9 mouse cellular contexts compared by ENCODE assay signal in the genomic region with DNA sequence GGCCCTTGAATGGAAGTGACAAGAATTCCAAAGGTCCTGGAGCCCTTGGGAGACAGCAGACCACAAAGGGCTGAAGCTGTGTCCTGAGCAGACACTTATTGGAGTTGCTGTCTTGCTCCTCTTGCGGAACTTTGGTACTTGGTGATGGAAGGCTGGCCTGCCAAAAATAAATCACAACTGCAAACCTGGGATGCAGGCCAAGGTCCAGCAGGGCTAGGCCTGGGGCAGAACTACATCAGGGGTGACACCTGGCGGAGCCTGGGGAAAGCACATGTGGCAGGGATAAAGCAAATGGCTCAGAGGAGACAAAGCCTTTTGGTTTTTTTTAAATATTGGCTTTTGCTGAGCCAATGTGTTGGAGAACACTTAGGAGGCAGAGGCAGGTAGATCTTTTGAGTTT. TPM values are rescaled to one million over a fixed set of nuclear protein-coding genes. Genes with fewer than 3 reads are reported as not detected.
DNase-seq lines count a peak whose midpoint lies in the region; ATAC-seq and TF ChIP-seq lines count a peak whose summit lies in the region.
"Had no signal": no experiment of that assay in that cellular context is flagged by ENCODE, and none has a peak within 500 bp of the region (broad histone marks: within the 10 kb centered on the region; RNA-seq: fewer than 3 reads in every experiment).

No protein-coding gene starts in this region.

- H3K36me3 ChIP-seq in heart, embryonic 13.5 days = peaks cover 35% of the 10 kb centered on the region
- peaks cover 23% of the 10 kb centered on the region for H3K36me3 ChIP-seq in lung, embryonic 16.5 days (ENCODE audit: control insufficient read depth, insufficient read depth, low read length)
- peaks cover 3% of the 10 kb centered on the region; the same call in 1 of the 2 replicates for H3K36me3 ChIP-seq in testis, adult 2 months (ENCODE audit: control insufficient read depth, insufficient read depth, low read length)

- H3K4me2 ChIP-seq in heart, embryonic 13.5 days = no peak overlapping the region
- no peak overlapping the region for H3K4me2 ChIP-seq in lung, embryonic 16.5 days (ENCODE audit: low read depth, low read length)
- H3K4me2 ChIP-seq: limb, embryonic 15.5 days had no signal

- H3K4me3 ChIP-seq in heart, embryonic 13.5 days = no peak overlapping the region
- no peak overlapping the region for H3K4me3 ChIP-seq in lung, embryonic 16.5 days (ENCODE audit: low read length)
- H3K4me3 ChIP-seq in testis, adult 2 months (ENCODE audit: control insufficient read depth, low read depth, low read length) = no peak overlapping the region
- H3K4me3 ChIP-seq: limb, embryonic 15.5 days had no signal

- H3K9ac ChIP-seq in heart, embryonic 13.5 days = no peak overlapping the region
- H3K9ac ChIP-seq in lung, embryonic 16.5 days (ENCODE audit: low read length) = no peak overlapping the region
- H3K9ac ChIP-seq: limb, embryonic 15.5 days had no signal

- TF ChIP-seq CTCF in testis, adult 2 months (IDR thresholded peaks at IDR 0.05; ENCODE audit: control insufficient read depth, insufficient read depth, insufficient replicate concordance, low read depth, low read length) = peak; percentile 48; the same call in 1 of the 2 replicates

- no peak for TF ChIP-seq POLR2A in testis, adult 2 months (IDR thresholded peaks at IDR 0.05; ENCODE audit: control insufficient read depth, low read depth, low read length)

- ATAC-seq in heart, embryonic 13.5 days (ENCODE audit: extremely low read depth, insufficient number of reproducible peaks, low FRiP score, low TSS enrichment) = no peak
- ATAC-seq in lung, embryonic 16.5 days (ENCODE audit: low read depth) = peak; percentile 60; the same call in 1 of the 2 replicates

- H3K4me1 ChIP-seq in heart, embryonic 13.5 days = peaks cover 8% of the 10 kb centered on the region
- no peaks in the 10 kb centered on the region for H3K4me1 ChIP-seq in lung, embryonic 16.5 days (replicated peaks; ENCODE audit: control insufficient read depth, insufficient read depth, low read length)
- no peaks in the 10 kb centered on the region for H3K4me1 ChIP-seq in testis, adult 2 months (ENCODE audit: control insufficient read depth, insufficient read depth, low read length)
- H3K4me1 ChIP-seq: limb, embryonic 15.5 days had no signal

- peak; percentile 57 for DNase-seq in urinary bladder, postnatal 14 days (ENCODE audit: low spot score)
- no peak for DNase-seq in urinary bladder, adult 2 months (ENCODE audit: low spot score)
- DNase-seq in cerebellum, postnatal 36 days = peak; percentile 33 to 47
- peak; percentile 89 to 92 for DNase-seq in kidney, postnatal 36 days
- DNase-seq in natural killer cell, adult 2 months (ENCODE audit: low spot score in 2 of 2) = no peak

- no peaks in the 10 kb centered on the region for H3K27me3 ChIP-seq in heart, embryonic 13.5 days (replicated peaks)
- no peaks in the 10 kb centered on the region for H3K27me3 ChIP-seq in lung, embryonic 16.5 days (ENCODE audit: control insufficient read depth, insufficient read depth, low read depth, low read length)
- H3K27me3 ChIP-seq in testis, adult 2 months (ENCODE audit: control insufficient read depth, insufficient read depth, low read length) = no peaks in the 10 kb centered on the region
- H3K27me3 ChIP-seq: limb, embryonic 15.5 days had no signal

- H3K27ac ChIP-seq in heart, embryonic 13.5 days (replicated peaks) = peak overlapping the region; percentile 65
- no peak overlapping the region for H3K27ac ChIP-seq in lung, embryonic 16.5 days (ENCODE audit: low read length)
- no peak overlapping the region for H3K27ac ChIP-seq in testis, adult 2 months (ENCODE audit: control insufficient read depth, insufficient read depth, low read depth, low read length)
- H3K27ac ChIP-seq: limb, embryonic 15.5 days had no signal

- H3K9me3 ChIP-seq in heart, embryonic 13.5 days = no peaks in the 10 kb centered on the region
- peaks cover 3% of the 10 kb centered on the region for H3K9me3 ChIP-seq in lung, embryonic 16.5 days (ENCODE audit: control insufficient read depth, low read length)
- H3K9me3 ChIP-seq: limb, embryonic 15.5 days had no signal

- 32% methylated on average over 2 of the region's 2 CpGs for WGBS in heart, embryonic 13.5 days
- 37% methylated on average over 2 of the region's 2 CpGs for WGBS in lung, embryonic 16.5 days

RNA-seq across cellular contexts. Expression of a gene that starts 8.3 kb away (rescaled TPM):
- 523 and 694 TPM in 2 replicates for polyA plus RNA-seq in urinary bladder, adult 2 months (2012; rRNA removed)
- polyA plus RNA-seq in heart, embryonic 13.5 days (2015; fragmentation: Nextera tagmentation; extraction: Ambion mirVana) = 837 and 1,007 TPM in 2 replicates
- 815 and 838 TPM in 2 replicates for polyA plus RNA-seq in lung, embryonic 16.5 days (2015; fragmentation: Nextera tagmentation; extraction: Ambion mirVana)
- 239 and 241 TPM in 2 replicates for polyA plus RNA-seq in testis, adult 2 months (2012; rRNA removed)

RNA-seq across cellular contexts. Expression of a gene that starts 16.6 kb away (rescaled TPM):
- 1.9 and 2.3 TPM in 2 replicates for polyA plus RNA-seq in urinary bladder, adult 2 months (2012; rRNA removed)
- 3.3 and 3.9 TPM in 2 replicates for polyA plus RNA-seq in heart, embryonic 13.5 days (2015; fragmentation: Nextera tagmentation; extraction: Ambion mirVana)
- 4.3 and 4.4 TPM in 2 replicates for polyA plus RNA-seq in lung, embryonic 16.5 days (2015; fragmentation: Nextera tagmentation; extraction: Ambion mirVana)
- 4.6 and 5.4 TPM in 2 replicates for polyA plus RNA-seq in testis, adult 2 months (2012; rRNA removed)

RNA-seq across cellular contexts. Expression of a gene that starts 19.4 kb away (rescaled TPM):
- 4.2 and 4.6 TPM in 2 replicates for polyA plus RNA-seq in urinary bladder, adult 2 months (2012; rRNA removed)
- polyA plus RNA-seq in heart, embryonic 13.5 days (2015; fragmentation: Nextera tagmentation; extraction: Ambion mirVana) = 0.76 and 1.4 TPM in 2 replicates
- 0.39 and 0.43 TPM in 2 replicates for polyA plus RNA-seq in lung, embryonic 16.5 days (2015; fragmentation: Nextera tagmentation; extraction: Ambion mirVana)
- 0.20 and 0.35 TPM in 2 replicates for polyA plus RNA-seq in testis, adult 2 months (2012; rRNA removed)

RNA-seq across cellular contexts. Expression of a gene that starts 29.4 kb away (rescaled TPM):
- polyA plus RNA-seq in urinary bladder, adult 2 months (2012; rRNA removed) = 7.4 and 10.5 TPM in 2 replicates
- 1.6 and 1.7 TPM in 2 replicates for polyA plus RNA-seq in heart, embryonic 13.5 days (2015; fragmentation: Nextera tagmentation; extraction: Ambion mirVana)
- 2.6 and 3.1 TPM in 2 replicates for polyA plus RNA-seq in lung, embryonic 16.5 days (2015; fragmentation: Nextera tagmentation; extraction: Ambion mirVana)
- 777 and 877 TPM in 2 replicates for polyA plus RNA-seq in testis, adult 2 months (2012; rRNA removed)

RNA-seq across cellular contexts. Expression of a gene that starts 32.2 kb away (rescaled TPM):
- polyA plus RNA-seq in urinary bladder, adult 2 months (2012; rRNA removed) = 12.4 and 16.2 TPM in 2 replicates
- 26.8 and 28.7 TPM in 2 replicates for polyA plus RNA-seq in heart, embryonic 13.5 days (2015; fragmentation: Nextera tagmentation; extraction: Ambion mirVana)
- polyA plus RNA-seq in lung, embryonic 16.5 days (2015; fragmentation: Nextera tagmentation; extraction: Ambion mirVana) = 40.1 and 51.4 TPM in 2 replicates
- polyA plus RNA-seq in testis, adult 2 months (2012; rRNA removed) = 3.9 and 5.2 TPM in 2 replicates

Comparison
In these comparisons a context has a peak if more than half of its experiments do, and no peak if none do; other contexts are left out.
1. DNase-seq: peak in urinary bladder, postnatal 14 days (single experiment), cerebellum, postnatal 36 days (2 of 2) and kidney, postnatal 36 days (2 of 2); none in urinary bladder, adult 2 months (single experiment) and natural killer cell, adult 2 months (0 of 2).